Mouse (Mus musculus): ENCODE results near the gene Ccdc9b. TPM values are rescaled to one million over a fixed set of nuclear protein-coding genes. Genes with fewer than 3 reads are reported as not detected.

Gene Ccdc9b
- polyA plus RNA-seq, 1 experiment from 2014 or later = 0.83 TPM

DNA sequence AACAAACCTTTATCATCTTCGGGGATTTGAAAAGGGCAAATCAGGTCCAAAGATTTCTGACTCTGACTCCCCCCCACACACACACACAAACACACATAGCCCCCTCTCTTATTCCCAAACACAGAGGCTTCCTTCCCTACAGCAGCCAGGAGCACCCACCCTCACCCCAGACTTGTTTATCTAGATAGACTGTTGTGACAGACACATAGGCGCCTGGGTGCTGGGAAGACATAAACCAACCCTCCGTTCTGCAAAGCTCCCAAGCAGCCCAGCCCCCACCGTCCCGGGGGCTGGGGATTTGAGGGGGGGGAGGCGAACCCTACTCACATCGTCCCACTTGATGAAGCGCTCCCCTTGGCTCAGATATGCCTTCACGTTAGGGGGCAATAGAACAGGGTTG is 34.5 kb downstream of the Ccdc9b start:
- Histone ChIP-seq H3K27ac (no peak overlapping the region), H3K4me1 (peaks cover 28% of the 10 kb centered on the region), H3K4me3 (no peak overlapping the region), H3K9me3 (no peaks in the 10 kb centered on the region), H3K4me2 (0 out of 2 replicates have a peak overlapping the region, but pooled peaks have one; percentile 10), H3K9ac (no peak overlapping the region), H3K36me3 (no peaks in the 10 kb centered on the region), H3K27me3 (peaks cover 40% of the 10 kb centered on the region)
- WGBS = 23% methylated on average over 9 of the region's 9 CpGs
- ATAC-seq (ENCODE audit: insufficient number of reproducible peaks, insufficient read depth, low FRiP score, low TSS enrichment, low read depth) = no peak

DNA sequence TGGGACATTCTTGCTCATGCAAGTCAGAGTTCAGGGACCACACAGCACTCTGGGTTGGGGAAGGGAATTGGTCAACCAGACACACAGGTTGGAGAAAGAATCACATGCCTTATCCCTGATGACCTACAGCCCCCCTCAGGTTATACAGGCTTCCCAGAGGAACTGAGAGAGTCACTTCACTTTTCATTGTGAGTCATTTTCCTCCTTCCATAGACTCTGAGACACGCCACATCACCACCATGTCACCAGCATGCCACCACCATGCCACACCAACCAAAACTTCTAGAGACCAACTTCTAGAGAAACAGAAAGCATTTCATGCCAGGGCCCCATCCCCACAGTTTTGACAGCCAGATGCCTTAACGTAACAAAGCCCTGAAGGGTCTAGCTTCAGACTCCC is 35.6 kb downstream of the Ccdc9b start:
- Histone ChIP-seq H3K9me3 (no peaks in the 10 kb centered on the region), H3K9ac (no peak overlapping the region), H3K27me3 (peaks cover 38% of the 10 kb centered on the region), H3K4me3 (no peak overlapping the region), H3K36me3 (no peaks in the 10 kb centered on the region), H3K27ac (no peak overlapping the region), H3K4me1 (peaks cover 28% of the 10 kb centered on the region), H3K4me2 (no peak overlapping the region)
- ATAC-seq (ENCODE audit: insufficient number of reproducible peaks, insufficient read depth, low FRiP score, low TSS enrichment, low read depth) = no peak
- WGBS = 79% methylated on average over 2 of the region's 2 CpGs

DNA sequence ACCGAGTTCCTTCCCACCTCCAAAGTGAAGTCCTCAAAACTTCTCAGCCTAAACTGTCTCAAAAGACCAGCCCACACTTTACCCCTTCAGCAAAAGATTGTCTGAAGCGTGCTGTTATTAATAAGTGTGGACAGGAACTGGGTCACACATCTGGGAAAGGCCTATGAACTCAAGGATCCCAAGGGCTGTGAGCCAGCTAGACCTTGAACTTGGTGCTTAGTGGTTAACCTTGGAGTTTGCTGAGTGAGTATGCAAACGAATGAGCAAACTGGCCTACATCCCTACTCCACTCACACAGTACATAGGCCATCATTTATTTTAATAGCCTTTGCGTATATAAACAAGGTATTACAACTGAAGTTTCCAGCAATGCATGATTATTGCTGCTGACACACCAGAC is 37.0 kb downstream of the Ccdc9b start:
- H3K4me2 ChIP-seq = no peak overlapping the region
- H3K36me3 ChIP-seq = no peaks in the 10 kb centered on the region
- 79% methylated on average over 4 of the region's 4 CpGs for WGBS
- H3K27me3 ChIP-seq = peaks cover 36% of the 10 kb centered on the region
- H3K4me3 ChIP-seq = no peak overlapping the region
- peaks cover 26% of the 10 kb centered on the region for H3K4me1 ChIP-seq
- no peaks in the 10 kb centered on the region for H3K9me3 ChIP-seq
- H3K9ac ChIP-seq = no peak overlapping the region
- H3K27ac ChIP-seq = no peak overlapping the region
- no peak for ATAC-seq (ENCODE audit: insufficient number of reproducible peaks, insufficient read depth, low FRiP score, low TSS enrichment, low read depth)

DNA sequence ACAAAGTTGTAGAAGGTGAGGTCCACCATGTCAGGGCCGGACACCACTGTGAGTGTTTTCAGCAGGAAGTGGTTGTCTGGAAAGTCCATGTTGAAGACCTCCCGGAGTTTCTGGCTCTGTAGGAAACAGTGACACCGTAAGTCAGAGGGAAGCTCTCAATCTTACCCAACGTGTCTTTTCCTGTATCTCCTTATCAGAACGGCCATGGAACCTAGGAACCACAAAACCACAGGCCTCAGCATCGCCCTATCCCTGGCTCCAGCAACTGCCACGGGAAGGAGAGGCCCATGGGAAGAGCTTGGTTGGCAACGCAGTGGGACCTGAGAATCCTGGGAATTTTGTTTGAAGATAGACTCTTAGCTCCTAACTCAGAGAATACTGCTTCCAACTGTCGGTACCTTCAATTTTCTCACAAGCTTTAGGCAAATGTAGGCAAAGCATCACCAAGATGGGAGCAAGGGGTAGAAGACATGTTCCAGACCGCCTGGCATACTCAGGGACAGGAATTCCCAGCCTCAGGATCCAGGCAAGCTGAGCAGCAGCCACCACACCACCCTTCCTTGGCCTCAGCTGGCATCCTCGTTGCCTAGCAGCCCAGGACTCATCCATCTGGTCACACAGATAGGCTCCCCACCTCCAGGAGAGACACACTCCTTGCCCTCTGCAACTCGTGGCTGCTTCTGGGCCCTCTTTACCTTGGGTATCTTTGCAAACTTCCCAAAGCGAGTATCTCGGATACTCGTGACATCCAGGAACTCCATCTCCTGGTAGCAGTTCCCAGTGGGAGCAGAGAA is 38.6 kb downstream of the Ccdc9b start:
- Histone ChIP-seq H3K27ac (no peak overlapping the region), H3K27me3 (peaks cover 30% of the 10 kb centered on the region), H3K4me1 (peaks cover 11% of the 10 kb centered on the region), H3K9ac (no peak overlapping the region), H3K9me3 (no peaks in the 10 kb centered on the region), H3K36me3 (no peaks in the 10 kb centered on the region), H3K4me3 (no peak overlapping the region), H3K4me2 (no peak overlapping the region)
- WGBS = 82% methylated on average over 15 of the region's 15 CpGs
- no peak for ATAC-seq (ENCODE audit: insufficient number of reproducible peaks, insufficient read depth, low FRiP score, low TSS enrichment, low read depth)

DNA sequence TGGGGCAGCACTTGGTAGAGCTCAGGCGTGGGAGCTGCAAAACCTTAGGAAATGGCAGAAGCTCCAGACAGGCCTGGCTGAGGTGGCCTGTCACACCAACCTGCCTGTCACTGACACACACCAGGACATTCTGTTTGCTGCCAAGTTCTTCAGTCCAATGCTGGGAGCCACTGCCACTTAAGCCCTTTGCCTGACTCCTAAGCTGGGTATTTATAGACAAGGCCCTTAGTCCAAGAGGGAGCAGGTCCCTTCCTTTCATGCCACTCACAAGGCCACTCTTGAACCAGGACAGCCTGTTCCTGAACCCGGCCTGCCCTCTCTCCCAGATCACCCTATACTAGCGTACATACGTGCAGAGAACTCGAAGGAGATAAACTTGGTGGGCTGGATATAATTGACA is 45.8 kb downstream of the Ccdc9b start:
- peaks cover 11% of the 10 kb centered on the region for H3K4me1 ChIP-seq
- no peaks in the 10 kb centered on the region for H3K36me3 ChIP-seq
- no peak for ATAC-seq (ENCODE audit: insufficient number of reproducible peaks, insufficient read depth, low FRiP score, low TSS enrichment, low read depth)
- no peak overlapping the region for H3K4me3 ChIP-seq
- H3K27me3 ChIP-seq = peaks cover 45% of the 10 kb centered on the region
- no peak overlapping the region for H3K27ac ChIP-seq
- WGBS = 87% methylated on average over 5 of the region's 5 CpGs
- H3K4me2 ChIP-seq = no peak overlapping the region
- no peaks in the 10 kb centered on the region for H3K9me3 ChIP-seq
- no peak overlapping the region for H3K9ac ChIP-seq

DNA sequence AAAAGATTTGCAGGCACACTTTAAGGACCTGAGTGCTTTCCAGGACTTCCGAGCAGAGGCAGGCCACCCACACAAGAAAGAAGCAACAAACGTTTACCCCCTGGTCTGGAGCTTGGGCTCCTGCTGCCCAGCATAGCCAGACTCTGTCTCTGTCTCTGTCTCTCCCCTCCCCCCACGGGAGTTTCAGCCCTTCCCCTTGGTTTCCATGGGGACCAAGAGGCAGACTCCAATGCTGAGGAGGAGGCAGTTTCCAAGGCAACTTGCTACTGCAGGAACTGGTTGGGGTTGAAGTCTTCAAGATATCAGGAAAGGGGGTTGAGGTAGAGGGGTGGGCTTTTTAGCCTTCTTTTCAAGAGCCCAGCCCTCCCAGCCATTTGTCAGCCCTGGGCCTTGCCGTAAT is 48.2 kb downstream of the Ccdc9b start:
- Histone ChIP-seq H3K4me2 (no peak overlapping the region), H3K27me3 (peaks cover 63% of the 10 kb centered on the region), H3K27ac (no peak overlapping the region), H3K4me1 (peaks cover 23% of the 10 kb centered on the region), H3K4me3 (no peak overlapping the region), H3K9ac (no peak overlapping the region), H3K36me3 (no peaks in the 10 kb centered on the region), H3K9me3 (no peaks in the 10 kb centered on the region)
- WGBS = 51% methylated on average over 4 of the region's 4 CpGs
- ATAC-seq (ENCODE audit: insufficient number of reproducible peaks, insufficient read depth, low FRiP score, low TSS enrichment, low read depth) = no peak

DNA sequence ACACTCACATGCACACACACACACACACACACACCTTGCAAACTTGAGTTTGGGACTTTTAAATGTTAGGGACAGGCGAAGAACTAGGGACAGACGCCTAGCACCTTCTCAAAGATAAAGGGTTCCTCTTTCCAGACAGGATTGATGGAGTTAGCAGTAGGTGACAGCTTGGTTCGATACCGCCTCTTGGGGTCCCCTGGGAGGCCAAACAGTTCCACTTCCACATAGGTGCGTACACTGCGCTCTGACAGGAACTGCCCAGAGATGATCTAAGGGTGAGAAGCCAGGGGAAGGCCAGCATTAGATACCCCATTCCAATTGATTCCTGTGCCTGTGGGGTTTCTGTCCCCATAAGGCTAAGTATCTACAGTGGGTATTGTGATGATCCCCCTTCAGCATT is 48.8 kb downstream of the Ccdc9b start:
- no peak overlapping the region for H3K4me2 ChIP-seq
- ATAC-seq (ENCODE audit: insufficient number of reproducible peaks, insufficient read depth, low FRiP score, low TSS enrichment, low read depth) = no peak
- H3K9ac ChIP-seq = no peak overlapping the region
- H3K27me3 ChIP-seq = peaks cover 64% of the 10 kb centered on the region
- H3K4me1 ChIP-seq = peaks cover 23% of the 10 kb centered on the region
- H3K9me3 ChIP-seq = no peaks in the 10 kb centered on the region
- 94% methylated on average over 6 of the region's 6 CpGs for WGBS
- no peak overlapping the region for H3K4me3 ChIP-seq
- no peaks in the 10 kb centered on the region for H3K36me3 ChIP-seq
- no peak overlapping the region for H3K27ac ChIP-seq

DNA sequence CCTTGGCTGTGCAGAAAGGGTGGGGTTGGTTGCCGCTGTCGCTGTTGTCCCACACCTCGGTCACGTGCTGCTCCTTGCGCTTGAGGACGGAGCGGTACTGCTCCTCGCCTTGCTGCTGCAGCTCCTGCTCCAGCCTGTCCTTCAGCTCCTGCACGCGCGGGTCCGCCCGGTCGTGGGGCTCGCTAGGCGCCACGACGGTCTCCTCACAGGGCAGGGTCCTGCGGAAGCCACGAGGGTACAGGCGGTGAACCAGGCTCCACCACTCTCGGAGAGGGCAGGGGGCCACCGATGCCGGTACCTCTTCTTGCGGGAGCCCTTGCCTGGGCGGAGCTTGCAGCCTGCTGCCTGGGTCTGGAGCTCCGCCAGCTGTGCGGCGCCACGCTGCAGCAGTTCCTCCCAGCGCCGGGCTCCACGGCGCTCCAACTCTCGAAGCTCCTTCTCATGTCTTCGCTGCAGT is 51.4 kb downstream of the Ccdc9b start:
- no peak for ATAC-seq (ENCODE audit: insufficient number of reproducible peaks, insufficient read depth, low FRiP score, low TSS enrichment, low read depth)

DNA sequence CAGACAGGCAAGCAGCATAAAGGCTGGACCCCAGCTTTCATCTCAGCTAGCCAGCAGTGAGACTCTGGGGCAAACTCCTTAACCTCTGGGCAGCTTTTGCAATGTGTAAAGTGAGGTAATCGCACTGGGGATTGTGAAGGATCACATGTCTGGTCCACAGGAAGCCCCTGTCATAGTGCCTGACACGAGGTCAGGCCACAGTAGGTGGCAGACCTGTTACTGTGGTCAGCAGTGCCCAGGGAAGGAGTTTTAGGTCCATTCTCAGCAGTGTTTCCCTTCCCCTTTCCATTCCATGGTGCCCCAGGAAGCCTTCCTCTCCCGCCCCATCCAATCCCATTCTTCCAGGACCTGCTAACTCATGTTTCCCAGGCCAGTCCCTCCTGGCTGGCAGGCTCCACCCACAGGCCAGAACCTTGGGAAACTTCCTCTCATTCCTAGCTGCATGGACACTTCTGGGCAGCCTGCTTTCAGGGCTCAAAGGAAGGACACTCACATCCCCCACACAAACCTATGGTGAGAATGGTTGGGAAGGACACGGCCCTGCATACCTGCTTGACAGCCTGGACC is 52.7 kb downstream of the Ccdc9b start:
- no peak for ATAC-seq (ENCODE audit: insufficient number of reproducible peaks, insufficient read depth, low FRiP score, low TSS enrichment, low read depth)
- Histone ChIP-seq H3K27me3 (peaks cover 93% of the 10 kb centered on the region), H3K9me3 (no peaks in the 10 kb centered on the region), H3K27ac (no peak overlapping the region), H3K9ac (no peak overlapping the region), H3K4me2 (no peak overlapping the region), H3K4me3 (no peak overlapping the region), H3K4me1 (peaks cover 21% of the 10 kb centered on the region), H3K36me3 (no peaks in the 10 kb centered on the region)
- WGBS = 43% methylated on average over 4 of the region's 4 CpGs

More for the DNA sequence above, 51.4 kb downstream of the Ccdc9b start:
- Histone ChIP-seq H3K36me3 (no peaks in the 10 kb centered on the region), H3K27ac (no peak overlapping the region), H3K9me3 (no peaks in the 10 kb centered on the region), H3K4me1 (peaks cover 29% of the 10 kb centered on the region), H3K9ac (peak overlapping the region; percentile 65), H3K4me3 (peak overlapping the region; percentile 41), H3K4me2 (peak overlapping the region; percentile 77), H3K27me3 (peaks cover 84% of the 10 kb centered on the region)
- WGBS = under 1% methylated on average over 36 of the region's 36 CpGs

DNA sequence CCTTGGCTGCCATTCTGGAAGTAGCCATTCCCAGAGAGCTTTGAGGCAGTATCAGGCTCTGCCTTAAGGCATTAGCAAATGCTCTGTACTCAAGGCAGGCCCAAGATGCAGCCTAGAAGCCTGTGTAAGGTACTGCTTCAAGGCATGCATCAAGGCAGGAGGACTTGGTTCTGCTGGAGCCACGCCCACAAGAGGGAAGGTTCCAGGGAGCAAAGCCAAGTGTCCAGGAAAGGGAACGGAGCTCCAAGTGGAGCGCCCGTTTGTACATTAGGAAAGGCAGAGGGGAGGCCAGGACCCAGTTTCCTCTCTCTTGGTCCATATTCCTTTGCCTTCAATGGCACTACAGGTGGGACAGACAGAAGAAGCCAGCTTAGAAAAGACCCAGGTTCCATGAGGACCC is 54.0 kb downstream of the Ccdc9b start:
- Histone ChIP-seq H3K4me3 (no peak overlapping the region), H3K27ac (no peak overlapping the region), H3K36me3 (no peaks in the 10 kb centered on the region), H3K4me1 (peaks cover 32% of the 10 kb centered on the region), H3K9ac (no peak overlapping the region), H3K9me3 (no peaks in the 10 kb centered on the region), H3K27me3 (peaks cover 100% of the 10 kb centered on the region), H3K4me2 (no peak overlapping the region)
- WGBS = 71% methylated on average over 4 of the region's 4 CpGs
- ATAC-seq (ENCODE audit: insufficient number of reproducible peaks, insufficient read depth, low FRiP score, low TSS enrichment, low read depth) = no peak

DNA sequence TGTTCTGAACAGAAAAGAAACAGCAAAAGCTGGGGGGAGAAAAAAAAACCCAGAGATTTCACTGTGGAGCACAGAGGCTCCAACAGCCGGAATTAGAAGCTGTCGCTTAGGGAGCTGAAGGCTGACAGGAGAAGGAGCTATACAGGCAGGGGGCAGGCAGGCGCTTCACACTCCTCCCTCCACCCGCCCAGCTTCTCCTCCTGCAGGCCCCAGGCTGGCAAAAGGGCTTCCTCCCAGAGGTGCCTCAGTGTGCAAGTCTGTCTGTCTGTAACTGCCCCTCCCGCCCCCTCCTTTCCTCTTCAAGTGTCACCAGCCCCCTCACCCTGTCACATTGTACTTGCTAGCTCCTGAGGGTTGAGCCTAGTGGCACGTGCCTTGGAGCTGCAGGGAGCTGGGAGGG is 56.0 kb downstream of the Ccdc9b start:
- Histone ChIP-seq H3K4me3 (no peak overlapping the region), H3K9ac (no peak overlapping the region), H3K27me3 (peaks cover 100% of the 10 kb centered on the region), H3K27ac (no peak overlapping the region), H3K9me3 (no peaks in the 10 kb centered on the region), H3K4me1 (peaks cover 39% of the 10 kb centered on the region), H3K36me3 (no peaks in the 10 kb centered on the region), H3K4me2 (no peak overlapping the region)
- ATAC-seq (ENCODE audit: insufficient number of reproducible peaks, insufficient read depth, low FRiP score, low TSS enrichment, low read depth) = no peak
- WGBS = 7% methylated on average over 6 of the region's 6 CpGs
